Mouse (Mus musculus): Measurements from ENCODE around the gene Gm10309. TPM values are rescaled to one million over a fixed set of nuclear protein-coding genes. Genes with fewer than 3 reads are reported as not detected.

Gene Gm10309
- polyA plus RNA-seq, 1 experiment from 2014 or later: 0.16 TPM

GRCm38 (mm10) chr17:86453673-86454350 lies 51.2 kb downstream of the Gm10309 start:
- Histone ChIP-seq H3K9me3 (ENCODE audit: control insufficient read depth, low read length) (no peaks in the 10 kb centered on the region), H3K4me2 (ENCODE audit: low read length) (no peak overlapping the region), H3K9ac (ENCODE audit: low read length) (no peak overlapping the region), H3K4me1 (ENCODE audit: control insufficient read depth in 2 of 2, insufficient read depth in 2 of 2, low read length in 2 of 2) (peaks cover 11 to 14% of the 10 kb centered on the region in 2 experiments), H3K27me3 (ENCODE audit: control insufficient read depth, insufficient read depth, low read length) (no peaks in the 10 kb centered on the region), H3K27ac (replicated peaks in 1 of 2; ENCODE audit: control insufficient read depth in 1 of 2, insufficient read depth in 1 of 2, low read depth in 2 of 2, low read length in 2 of 2) (no peak overlapping the region), H3K36me3 (ENCODE audit: control insufficient read depth, insufficient read depth, low read length) (no peaks in the 10 kb centered on the region), H3K4me3 (ENCODE audit: control insufficient read depth in 1 of 2, insufficient read depth in 1 of 2, low read depth in 1 of 2, low read length in 2 of 2) (no peak overlapping the region)
- 75% methylated on average over 14 of the region's 14 CpGs for WGBS
- no peak for ATAC-seq (ENCODE audit: insufficient number of reproducible peaks, insufficient read depth, low FRiP score, low read depth)

GRCm38 (mm10) chr17:86452934-86453333 lies 52.1 kb downstream of the Gm10309 start:
- Histone ChIP-seq H3K9ac (ENCODE audit: low read length) (no peak overlapping the region), H3K4me2 (ENCODE audit: low read length) (no peak overlapping the region), H3K9me3 (ENCODE audit: control insufficient read depth, low read length) (no peaks in the 10 kb centered on the region), H3K27me3 (ENCODE audit: control insufficient read depth, insufficient read depth, low read length) (no peaks in the 10 kb centered on the region), H3K4me1 (ENCODE audit: control insufficient read depth in 2 of 2, insufficient read depth in 2 of 2, low read length in 2 of 2) (peaks cover 11 to 14% of the 10 kb centered on the region in 2 experiments), H3K4me3 (ENCODE audit: control insufficient read depth in 1 of 2, insufficient read depth in 1 of 2, low read depth in 1 of 2, low read length in 2 of 2) (no peak overlapping the region), H3K27ac (replicated peaks in 1 of 2; ENCODE audit: control insufficient read depth in 1 of 2, insufficient read depth in 1 of 2, low read depth in 2 of 2, low read length in 2 of 2) (no peak overlapping the region), H3K36me3 (ENCODE audit: control insufficient read depth, insufficient read depth, low read length) (no peaks in the 10 kb centered on the region)
- no peak for ATAC-seq (ENCODE audit: insufficient number of reproducible peaks, insufficient read depth, low FRiP score, low read depth)
- 93% methylated on average over 4 of the region's 4 CpGs for WGBS

Other genes with a start within 250 kb of the Gm10309 start
- gene Epas1, start 248.5 kb upstream of the Gm10309 start, polyA plus RNA-seq (2014; fragmentation: Nextera tagmentation; extraction: Ambion mirVana): 13.7 and 15.6 TPM in 2 replicates

Measured in heart, embryonic 14.5 days (tissue).